Mouse (Mus musculus) urinary bladder, adult 18-20 months (tissue): Measurements from ENCODE around the gene Isg20.

Experiments
- DNase-seq, 2 experiments: peaks; one replicate each; pipeline ENCODE4 v3.0.0; 2022; ENCODE audit warnings: low spot score in 2 of 2, mixed read lengths in 2 of 2

Isg20 gene

GRCm38 (mm10) chr7:78903174-78903870, 9.9 kb upstream of the Isg20 start:
- no peak for DNase-seq

DNA sequence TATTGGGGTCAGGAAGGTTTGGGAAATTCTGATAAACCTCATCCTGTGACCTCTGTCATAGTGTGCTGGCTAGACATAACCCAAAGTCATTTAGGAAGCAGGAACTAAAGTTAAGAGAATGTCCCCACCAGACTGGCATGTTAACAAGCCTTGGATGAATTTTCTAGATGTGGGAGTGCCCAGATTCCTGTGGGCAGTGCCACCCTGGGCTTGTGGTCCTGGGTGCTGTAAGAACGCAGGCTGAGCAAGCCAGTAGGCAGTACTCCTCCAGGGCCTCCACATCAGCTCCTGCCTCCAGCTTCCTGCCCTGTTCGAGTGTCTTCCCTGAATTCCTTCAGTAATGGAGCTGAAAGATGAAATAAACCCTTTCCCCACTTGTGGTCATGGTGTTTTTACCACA, 9.0 kb upstream of the Isg20 start:
- DNase-seq = no peak

DNA sequence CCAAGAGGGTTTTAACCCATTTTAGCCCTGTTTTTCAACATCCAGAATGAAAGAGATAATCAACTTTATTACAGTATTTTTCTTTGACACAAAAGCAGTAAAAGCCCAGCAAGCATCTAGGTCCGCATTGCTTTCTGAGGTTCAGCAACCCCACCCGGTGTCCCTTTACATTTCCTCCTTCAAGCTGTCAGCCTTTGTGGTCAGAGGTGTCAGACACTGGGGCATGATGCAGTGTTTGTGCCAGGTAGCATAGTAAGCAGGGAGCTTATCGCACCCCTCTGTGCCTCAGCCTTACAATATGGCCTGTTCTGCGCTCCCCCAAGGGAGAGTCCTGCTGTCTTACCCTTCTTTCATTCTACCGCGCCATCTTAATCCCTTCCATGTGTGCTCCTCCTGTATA, 4.2 kb upstream of the Isg20 start:
- no peak for DNase-seq

DNA sequence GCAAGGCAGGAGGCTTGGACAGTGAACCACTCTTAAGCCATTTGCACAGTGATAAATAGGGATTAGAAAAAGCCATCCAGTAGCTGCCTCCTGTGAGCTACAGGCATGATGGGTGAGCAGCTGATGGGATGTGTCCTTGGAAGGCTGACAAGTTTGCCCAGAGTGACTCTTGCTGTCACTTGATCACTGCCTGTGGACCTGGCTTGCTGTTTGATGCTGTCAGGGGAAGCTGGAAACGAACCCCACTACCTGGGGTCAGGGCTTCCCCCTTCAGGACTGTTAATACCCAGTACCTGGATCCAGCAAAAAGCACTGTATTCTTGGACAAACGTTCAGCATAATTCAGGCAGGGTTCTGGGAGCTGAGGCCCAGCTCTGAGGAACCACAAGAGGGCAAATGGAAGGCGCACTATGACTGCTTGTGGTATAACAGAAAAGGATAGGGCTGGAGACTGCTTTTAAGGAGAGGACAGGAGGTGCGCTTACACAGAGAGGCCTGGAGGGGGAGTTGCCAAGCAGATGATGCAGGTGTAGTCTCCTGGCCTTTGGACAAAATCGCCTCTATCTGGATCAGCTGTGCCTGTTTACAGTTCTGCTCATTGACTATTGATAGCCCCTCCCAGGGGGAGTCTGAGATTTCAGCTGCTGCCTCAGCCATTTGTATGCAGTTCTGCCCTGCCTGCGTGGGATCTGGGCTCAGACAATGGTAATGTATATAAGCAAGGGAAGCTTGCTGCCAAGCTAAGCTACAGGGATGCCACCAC, 2.7 kb upstream of the Isg20 start:
- DNase-seq = no peak

GRCm38 (mm10) chr7:78911209-78911608, 2.0 kb upstream of the Isg20 start:
- no peak for DNase-seq

DNA sequence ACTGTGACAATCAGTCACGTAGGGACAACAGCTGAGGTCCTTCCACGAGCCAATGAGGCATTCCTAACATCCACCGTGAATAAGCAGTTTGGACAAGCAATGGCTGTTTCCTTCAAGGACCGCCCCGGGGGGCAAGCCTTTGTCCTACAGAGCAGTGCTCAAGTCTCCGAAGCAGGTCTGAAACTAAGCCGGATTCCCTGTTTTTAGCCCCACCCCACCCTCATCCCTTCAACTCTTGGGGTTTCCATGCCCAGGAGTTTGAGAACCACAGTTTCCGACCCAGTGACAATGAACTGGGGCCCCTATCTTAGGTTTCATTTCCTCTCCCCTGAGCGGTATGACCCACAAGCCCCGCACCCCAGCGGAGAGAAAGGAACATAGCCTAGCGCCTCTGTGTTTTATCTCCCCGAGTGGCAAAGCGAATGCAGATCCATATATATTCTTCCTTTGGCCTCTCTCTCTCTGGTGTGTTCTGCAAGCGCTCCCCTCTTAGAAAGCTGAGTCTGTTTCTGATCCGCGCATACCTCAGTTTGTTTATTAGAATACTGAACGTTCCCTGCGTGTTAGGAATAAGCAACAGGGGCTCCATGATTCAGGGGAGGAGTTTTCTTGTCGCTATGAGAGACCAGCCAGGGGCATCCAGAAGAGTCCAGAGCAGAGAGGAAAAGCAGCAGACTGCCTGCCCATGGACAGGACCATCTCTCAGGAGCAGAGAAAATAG, 811 bp upstream of the Isg20 start:
- DNase-seq = no peak

DNA sequence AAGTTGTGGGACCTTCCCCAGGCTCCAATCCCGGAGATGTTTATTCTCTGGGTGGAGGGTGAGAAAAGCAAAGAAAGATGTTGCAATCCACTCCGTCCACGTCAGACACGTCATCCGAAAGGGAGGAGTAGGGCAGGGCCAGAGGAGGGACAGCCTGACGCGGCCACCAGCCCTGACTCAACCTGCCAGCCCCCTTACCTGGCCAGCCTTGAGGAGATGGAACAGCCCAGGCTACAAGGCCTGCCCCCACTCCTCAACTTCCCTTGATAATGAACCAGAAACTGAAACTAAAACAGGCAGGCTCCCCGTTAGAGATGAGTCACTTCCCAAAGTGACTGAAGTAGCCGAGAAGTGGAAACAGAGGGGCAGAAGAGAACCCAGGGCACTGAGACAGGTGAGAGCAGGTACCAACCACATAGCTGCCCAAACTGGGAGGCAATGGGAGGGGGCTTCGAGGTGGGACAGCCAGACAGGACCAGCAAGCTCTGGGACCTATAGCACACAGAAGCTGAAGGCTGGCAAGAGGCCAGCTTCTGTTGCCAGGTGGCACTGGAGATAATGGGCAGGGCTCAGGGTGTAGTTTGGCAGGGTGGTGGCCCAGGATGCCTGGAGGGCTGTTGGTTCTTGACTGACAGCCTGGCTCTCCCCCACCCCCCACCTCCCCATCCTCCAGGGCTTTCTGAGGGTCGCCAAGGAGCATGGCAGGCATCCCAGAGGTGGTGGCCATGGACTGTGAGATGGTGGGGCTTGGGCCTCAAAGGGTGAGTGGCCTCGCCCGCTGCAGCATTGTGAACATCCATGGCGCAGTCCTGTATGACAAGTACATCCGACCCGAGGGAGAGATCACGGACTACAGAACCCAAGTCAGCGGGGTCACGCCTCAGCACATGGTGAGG, 673 bp downstream of the Isg20 start:
- peak; percentile 82 to 90 for DNase-seq

DNA sequence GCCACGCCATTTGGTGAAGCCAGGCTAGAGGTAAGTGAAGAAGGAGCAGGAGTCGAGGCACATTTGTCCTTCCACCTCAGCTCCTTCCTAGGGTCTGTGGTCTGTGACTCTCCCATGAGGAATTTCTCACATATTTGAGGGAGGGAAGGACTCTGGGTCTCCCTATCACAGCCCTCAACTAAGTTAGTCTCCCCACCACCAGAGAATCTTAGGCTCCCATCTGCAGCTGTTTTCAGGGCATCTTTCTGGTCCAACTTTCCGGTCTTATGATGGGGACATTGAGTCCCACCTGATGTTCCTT, 1.3 kb downstream of the Isg20 start:
- no peak for DNase-seq

DNA sequence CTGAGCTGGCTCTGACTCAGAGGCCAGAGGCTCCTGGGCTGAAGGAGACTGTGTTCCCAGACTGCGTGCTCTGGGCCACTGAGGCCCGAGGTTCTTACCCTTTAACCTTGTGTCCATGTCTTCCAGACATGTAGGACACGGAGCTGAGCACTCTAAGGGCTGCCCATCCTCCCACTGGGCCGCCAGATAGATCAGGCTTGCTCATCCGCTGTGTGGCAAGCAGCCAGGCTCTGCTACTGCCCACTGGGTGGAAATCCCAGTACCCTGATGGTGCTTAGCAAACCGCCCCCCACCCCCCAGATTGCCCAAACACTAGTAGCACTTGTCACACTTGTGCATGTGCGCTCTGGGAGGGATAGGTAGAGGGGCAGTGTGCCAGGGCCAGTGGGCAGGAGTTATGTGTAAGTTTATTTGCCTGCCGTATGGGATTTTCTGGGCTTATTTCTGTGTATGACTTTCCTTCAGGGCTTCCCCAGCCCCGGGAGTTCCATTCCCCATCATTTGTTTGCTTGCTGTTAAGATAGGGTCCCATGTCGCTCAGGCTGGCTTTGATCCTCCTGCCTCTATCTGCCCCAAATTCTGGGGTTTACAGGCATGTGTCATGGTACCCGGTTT, 1.8 kb downstream of the Isg20 start:
- DNase-seq = no peak

DNA sequence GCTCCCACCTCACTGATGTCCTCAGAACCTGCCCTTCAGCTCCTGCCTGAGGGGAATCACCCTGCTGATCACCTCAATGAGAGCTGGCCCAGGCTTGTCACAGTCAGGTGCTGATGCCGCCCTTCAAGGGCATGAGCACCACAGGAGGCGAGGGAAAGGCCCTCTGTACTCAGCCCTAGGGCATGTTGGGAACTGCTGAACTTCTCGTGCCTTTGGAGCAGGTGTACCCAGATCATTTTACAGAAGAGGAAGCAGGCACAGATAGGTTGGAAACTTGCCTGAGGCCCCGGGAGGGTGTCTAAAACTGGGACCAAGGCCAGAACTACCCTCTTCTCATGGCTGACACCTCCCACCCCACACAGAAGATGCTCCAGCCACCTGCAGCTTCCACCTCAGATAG, 5.5 kb downstream of the Isg20 start:
- peak in 1 of 2 experiments; percentile 70 for DNase-seq

GRCm38 (mm10) chr7:78922506-78922905, 9.3 kb downstream of the Isg20 start:
- no peak for DNase-seq

DNA sequence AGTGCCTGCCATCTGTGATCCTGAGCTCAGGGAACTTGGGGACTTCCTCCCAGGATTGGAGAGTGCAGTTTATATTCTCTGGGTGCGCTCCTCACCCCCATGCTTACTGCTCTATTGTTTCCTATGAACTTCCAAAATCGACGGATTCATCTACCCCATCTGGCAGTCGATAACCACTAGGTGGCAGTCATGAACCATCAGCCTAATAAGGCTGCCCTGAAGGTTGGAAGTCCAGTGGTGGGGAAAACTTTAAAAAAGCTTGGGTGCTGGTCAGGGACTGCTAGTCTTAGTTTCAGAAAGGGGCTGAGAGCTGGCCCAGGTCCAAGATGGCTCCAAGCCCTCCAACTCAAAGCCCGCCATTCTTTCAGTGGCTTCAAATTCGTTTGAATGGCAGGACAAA, 11.1 kb downstream of the Isg20 start:
- DNase-seq = peak in 1 of 2 experiments; percentile 38

- no peak for DNase-seq
Observed at GRCm38 (mm10) chr7:78924796-78925195, 11.6 kb downstream of the Isg20 start.

DNA sequence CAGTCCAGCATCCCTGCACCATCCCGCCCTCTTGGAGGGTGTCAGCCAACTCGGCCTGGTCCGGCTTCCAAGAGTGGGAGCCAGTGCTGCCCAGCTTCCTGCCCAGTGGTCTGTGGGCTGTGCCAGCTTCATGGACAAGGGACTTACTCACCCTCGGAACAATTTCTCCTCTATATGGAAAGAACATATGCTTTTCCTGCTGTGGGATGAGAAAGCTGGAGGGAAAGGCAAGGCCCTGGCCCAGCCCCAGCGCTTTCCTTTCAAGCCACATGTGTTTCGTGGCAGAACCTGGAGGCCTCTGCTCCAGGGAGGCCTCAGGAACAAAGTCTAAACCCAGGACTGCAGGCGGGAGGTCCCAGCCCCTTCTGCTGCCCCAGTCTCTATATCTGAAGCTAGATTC, 12.5 kb downstream of the Isg20 start:
- DNase-seq = no peak

- no peak for DNase-seq
Observed at GRCm38 (mm10) chr7:78926156-78926555, 12.9 kb downstream of the Isg20 start.

GRCm38 (mm10) chr7:78927266-78927665, 14.0 kb downstream of the Isg20 start:
- no peak for DNase-seq

DNA sequence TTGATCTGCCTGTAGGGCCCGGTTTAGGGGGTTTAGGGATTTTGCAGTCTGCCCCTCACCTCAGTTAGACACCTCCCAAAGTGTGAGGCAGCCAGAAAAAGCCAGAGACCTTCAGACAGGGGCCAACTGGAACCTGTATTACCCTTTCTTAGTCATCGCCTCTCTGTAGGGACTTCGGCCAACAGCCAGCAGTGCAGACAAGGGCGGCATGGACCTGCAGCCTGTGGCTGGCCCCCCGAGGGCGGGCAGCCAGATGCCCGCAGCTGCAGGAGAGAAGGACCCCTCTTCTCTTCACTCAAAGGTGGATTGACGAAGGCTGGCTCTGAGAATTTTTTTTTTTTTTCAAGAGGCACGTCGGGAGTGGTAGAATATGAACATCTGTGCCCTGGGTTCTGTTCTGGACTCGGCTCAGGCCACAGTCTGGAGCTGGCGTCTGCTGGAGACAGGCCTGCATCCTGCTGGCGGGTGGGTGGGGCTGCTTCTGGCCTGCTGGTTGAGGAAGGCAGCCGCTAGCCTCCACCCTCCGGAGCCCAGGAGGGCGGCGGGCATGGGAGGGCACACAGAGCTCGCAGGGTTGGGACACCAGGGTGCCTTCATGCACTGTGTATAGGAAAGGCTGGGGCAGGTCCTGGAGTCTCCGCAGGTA, 25.9 kb downstream of the Isg20 start:
- no peak for DNase-seq

DNA sequence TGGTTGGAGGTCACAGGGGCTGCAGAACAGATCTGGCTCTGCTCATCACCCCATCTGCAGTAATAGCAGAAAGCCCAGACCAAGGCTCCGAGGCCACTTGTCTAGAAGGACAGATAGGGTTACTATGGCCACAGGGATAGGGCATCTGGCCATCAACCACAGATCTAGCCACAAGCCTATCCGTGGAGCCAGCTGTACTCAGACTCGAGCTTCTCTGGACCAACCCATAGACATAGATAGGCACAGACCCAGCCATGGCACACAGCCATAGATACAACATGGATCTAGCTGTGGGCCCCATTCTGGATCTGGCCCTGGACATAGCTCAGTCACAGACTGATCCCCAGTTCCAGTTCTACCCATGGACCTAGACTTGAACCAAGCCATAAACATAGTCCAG, 27.7 kb downstream of the Isg20 start:
- DNase-seq = no peak

DNA sequence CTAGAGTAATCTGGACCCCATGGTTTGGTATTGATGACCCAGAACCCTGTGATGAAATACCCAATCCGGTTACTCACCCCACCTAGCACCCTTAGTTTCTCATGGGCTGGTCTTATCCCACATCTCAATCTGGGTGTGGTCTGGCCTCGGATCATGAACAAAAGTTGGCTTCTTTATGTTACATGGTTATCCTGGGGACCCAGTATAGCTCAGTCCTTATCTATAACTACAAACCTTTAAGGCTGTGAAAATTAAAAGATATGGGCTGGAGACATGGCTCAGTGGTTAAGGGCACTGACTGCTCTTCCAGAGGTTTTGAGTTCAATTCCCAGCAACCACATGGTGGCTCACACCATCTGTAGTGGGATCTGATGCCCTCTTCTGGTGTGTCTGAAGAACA, 29.3 kb downstream of the Isg20 start:
- no peak for DNase-seq

GRCm38 (mm10) chr7:78953886-78954572, 40.8 kb downstream of the Isg20 start:
- DNase-seq = no peak
